21 mouse cellular contexts compared by ENCODE assay signal in genomic region chr2:142694019-142694935, GRCm38 (mm10).
DNase-seq lines count a peak whose midpoint lies in the region; ATAC-seq and TF ChIP-seq lines count a peak whose summit lies in the region.
"Had no signal": no experiment of that assay in that cellular context is flagged by ENCODE, and none has a peak within 500 bp of the region (broad histone marks: within the 10 kb centered on the region; RNA-seq: fewer than 3 reads in every experiment).

No protein-coding gene starts in this region.

- no peak for DNase-seq in embryonic facial prominence, embryonic 11.5 days (ENCODE audit: low spot score)
- DNase-seq in embryonic facial prominence, embryonic 10.5 days (ENCODE audit: low spot score): no peak
- peak; percentile 43 for DNase-seq in midbrain, postnatal 0 days (ENCODE audit: low spot score)
- DNase-seq in midbrain, embryonic 10.5 days (ENCODE audit: low spot score): no peak
- peak; percentile 19 to 20 for DNase-seq in cerebellum, postnatal 10 days
- no peak for DNase-seq in spleen, postnatal 10 days (ENCODE audit: low spot score in 2 of 2)
- no peak for DNase-seq in layer of hippocampus, postnatal 36 days
- no peak for DNase-seq in testis, postnatal 10 days (ENCODE audit: low spot score)
- DNase-seq: gastrocnemius, adult 2 months; kidney, postnatal 25 days; lung, postnatal 10 days; right cerebral cortex, adult 18-20 months; spleen, adult 18-20 months; thymus, postnatal 25 days had no signal

- no peak overlapping the region for H3K27ac ChIP-seq in embryonic facial prominence, embryonic 11.5 days (replicated peaks; ENCODE audit: low read depth, low read length)
- no peak overlapping the region for H3K27ac ChIP-seq in embryonic facial prominence, embryonic 10.5 days (replicated peaks)
- no peak overlapping the region for H3K27ac ChIP-seq in midbrain, postnatal 0 days (ENCODE audit: low read depth, low read length)
- H3K27ac ChIP-seq in midbrain, embryonic 10.5 days (replicated peaks): no peak overlapping the region
- H3K27ac ChIP-seq: embryonic facial prominence, embryonic 15.5 days; forebrain, embryonic 13.5 days; gastrocnemius, adult 2 months; heart, embryonic 10.5 days; limb, embryonic 10.5 days; liver, embryonic 15.5 days; neural tube, embryonic 13.5 days had no signal

- no peaks in the 10 kb centered on the region for H3K36me3 ChIP-seq in embryonic facial prominence, embryonic 11.5 days (replicated peaks; ENCODE audit: control insufficient read depth, insufficient read depth, low read depth, low read length)
- no peaks in the 10 kb centered on the region for H3K36me3 ChIP-seq in embryonic facial prominence, embryonic 10.5 days (replicated peaks)
- H3K36me3 ChIP-seq in midbrain, postnatal 0 days (ENCODE audit: insufficient read depth, low read length): no peaks in the 10 kb centered on the region
- H3K36me3 ChIP-seq in midbrain, embryonic 10.5 days: no peaks in the 10 kb centered on the region
- H3K36me3 ChIP-seq: embryonic facial prominence, embryonic 15.5 days; heart, embryonic 10.5 days; limb, embryonic 10.5 days; liver, embryonic 15.5 days; neural tube, embryonic 13.5 days had no signal

- no peak overlapping the region for H3K4me3 ChIP-seq in embryonic facial prominence, embryonic 11.5 days (ENCODE audit: low read depth, low read length)
- H3K4me3 ChIP-seq in embryonic facial prominence, embryonic 10.5 days: no peak overlapping the region
- no peak overlapping the region for H3K4me3 ChIP-seq in midbrain, postnatal 0 days (ENCODE audit: low read depth, low read length)
- no peak overlapping the region for H3K4me3 ChIP-seq in midbrain, embryonic 10.5 days
- H3K4me3 ChIP-seq: embryonic facial prominence, embryonic 15.5 days; forebrain, embryonic 13.5 days; gastrocnemius, adult 2 months; heart, embryonic 10.5 days; limb, embryonic 10.5 days; liver, embryonic 15.5 days; neural tube, embryonic 13.5 days had no signal

- H3K9ac ChIP-seq in embryonic facial prominence, embryonic 11.5 days (replicated peaks; ENCODE audit: low read length): no peak overlapping the region
- H3K9ac ChIP-seq in midbrain, postnatal 0 days (replicated peaks; ENCODE audit: low read length, poor library complexity, severe bottlenecking): no peak overlapping the region
- H3K9ac ChIP-seq: embryonic facial prominence, embryonic 15.5 days; forebrain, embryonic 13.5 days; liver, embryonic 15.5 days; neural tube, embryonic 13.5 days had no signal

- H3K4me1 ChIP-seq in embryonic facial prominence, embryonic 11.5 days (ENCODE audit: control insufficient read depth, insufficient read depth, low read length): no peaks in the 10 kb centered on the region
- peaks cover 8% of the 10 kb centered on the region for H3K4me1 ChIP-seq in embryonic facial prominence, embryonic 10.5 days
- no peaks in the 10 kb centered on the region for H3K4me1 ChIP-seq in midbrain, postnatal 0 days (ENCODE audit: insufficient read depth, low read length)
- H3K4me1 ChIP-seq in midbrain, embryonic 10.5 days: 0 out of 2 replicates have a peak, but pooled peaks cover 3% of the 10 kb centered on the region
- H3K4me1 ChIP-seq: embryonic facial prominence, embryonic 15.5 days; heart, embryonic 10.5 days; liver, embryonic 15.5 days had no signal

- H3K4me2 ChIP-seq in embryonic facial prominence, embryonic 11.5 days (ENCODE audit: low read depth, low read length): no peak overlapping the region
- no peak overlapping the region for H3K4me2 ChIP-seq in midbrain, postnatal 0 days (ENCODE audit: low read depth, low read length, poor library complexity, severe bottlenecking)
- H3K4me2 ChIP-seq: embryonic facial prominence, embryonic 15.5 days; forebrain, embryonic 13.5 days; liver, embryonic 15.5 days; neural tube, embryonic 13.5 days had no signal

- no peaks in the 10 kb centered on the region for H3K27me3 ChIP-seq in embryonic facial prominence, embryonic 11.5 days (ENCODE audit: control insufficient read depth, insufficient read depth, low read length)
- H3K27me3 ChIP-seq in embryonic facial prominence, embryonic 10.5 days (replicated peaks; ENCODE audit: low read depth, poor library complexity, severe bottlenecking): no peaks in the 10 kb centered on the region
- no peaks in the 10 kb centered on the region for H3K27me3 ChIP-seq in midbrain, postnatal 0 days (ENCODE audit: insufficient read depth, low read length)
- H3K27me3 ChIP-seq in midbrain, embryonic 10.5 days (ENCODE audit: low read depth, poor library complexity, severe bottlenecking): no peaks in the 10 kb centered on the region
- H3K27me3 ChIP-seq: embryonic facial prominence, embryonic 15.5 days; forebrain, embryonic 13.5 days; liver, embryonic 15.5 days; neural tube, embryonic 13.5 days had no signal

- H3K9me3 ChIP-seq in embryonic facial prominence, embryonic 11.5 days (replicated peaks; ENCODE audit: control insufficient read depth, low read length): no peaks in the 10 kb centered on the region
- no peaks in the 10 kb centered on the region for H3K9me3 ChIP-seq in embryonic facial prominence, embryonic 10.5 days
- no peaks in the 10 kb centered on the region for H3K9me3 ChIP-seq in midbrain, postnatal 0 days (ENCODE audit: low read length)
- no peaks in the 10 kb centered on the region for H3K9me3 ChIP-seq in midbrain, embryonic 10.5 days (replicated peaks)
- H3K9me3 ChIP-seq: embryonic facial prominence, embryonic 15.5 days; forebrain, embryonic 13.5 days; heart, embryonic 10.5 days; limb, embryonic 10.5 days; liver, embryonic 15.5 days; neural tube, embryonic 13.5 days had no signal

- no peak for TF ChIP-seq CTCF in midbrain, postnatal 0 days (IDR thresholded peaks at IDR 0.05)

- ATAC-seq in embryonic facial prominence, embryonic 11.5 days (replicated peaks; ENCODE audit: insufficient number of reproducible peaks, low FRiP score, low TSS enrichment, low read depth): peak; percentile 52; the same call in 1 of the 2 replicates
- ATAC-seq in midbrain, postnatal 0 days (ENCODE audit: low FRiP score): no peak
- ATAC-seq: forebrain, embryonic 13.5 days; inflammation-experienced regulatory T-cells, adult 6 months had no signal

- 71% methylated on average over 3 of the region's 3 CpGs for WGBS in embryonic facial prominence, embryonic 11.5 days
- 80% methylated on average over 3 of the region's 3 CpGs for WGBS in embryonic facial prominence, embryonic 10.5 days
- WGBS in midbrain, postnatal 0 days: 90% methylated on average over 3 of the region's 3 CpGs
- 87% methylated on average over 3 of the region's 3 CpGs for WGBS in midbrain, embryonic 10.5 days

Comparison
In these comparisons a context has a peak if more than half of its experiments do, and no peak if none do; other contexts are left out.
1. DNase-seq: peak in midbrain, postnatal 0 days (single experiment) and cerebellum, postnatal 10 days (2 of 2); none in embryonic facial prominence, embryonic 11.5 days (single experiment), embryonic facial prominence, embryonic 10.5 days (single experiment), midbrain, embryonic 10.5 days (single experiment), spleen, postnatal 10 days (0 of 2), layer of hippocampus, postnatal 36 days (0 of 2) and testis, postnatal 10 days (single experiment).